Mouse (Mus musculus): ENCODE data around the gene Atp6v0d1. TPM values are rescaled to one million over a fixed set of nuclear protein-coding genes. Genes with fewer than 3 reads are reported as not detected.
"Not testable (repeated sequence)": the region's sequence is repeated elsewhere in the genome, so short reads cannot be mapped to it uniquely, and the experiment has no call there.

Atp6v0d1 gene
- polyA plus RNA-seq, 1 experiment from 2014 or later = 143 TPM

- H3K27me3 ChIP-seq (replicated peaks); H3K9ac ChIP-seq; H3K4me3 ChIP-seq; H3K4me2 ChIP-seq (replicated peaks); H3K9me3 ChIP-seq; H3K27ac ChIP-seq; H3K36me3 ChIP-seq; ATAC-seq (ENCODE audit: low FRiP score, low read depth): not testable (repeated sequence)
- H3K4me1 ChIP-seq = peaks cover 25% of the 10 kb centered on the region
- WGBS = 65% methylated on average over 3 of the region's 3 CpGs
Measured at GRCm38 (mm10) chr8:105602540-105602939, 36.7 kb upstream of the Atp6v0d1 start.

- WGBS = 81% methylated on average over 5 of the region's 5 CpGs
Measured at GRCm38 (mm10) chr8:105601301-105601700, 35.5 kb upstream of the Atp6v0d1 start.

GRCm38 (mm10) chr8:105598777-105599176, 32.9 kb upstream of the Atp6v0d1 start:
- Histone ChIP-seq H3K9me3 (no peaks in the 10 kb centered on the region), H3K4me2 (replicated peaks) (no peak overlapping the region), H3K27me3 (replicated peaks) (0 out of 2 replicates have a peak, but pooled peaks cover 8% of the 10 kb centered on the region), H3K36me3 (no peaks in the 10 kb centered on the region), H3K4me1 (peaks cover 8% of the 10 kb centered on the region; the same call in 1 of the 2 replicates), H3K9ac (no peak overlapping the region), H3K4me3 (no peak overlapping the region), H3K27ac (no peak overlapping the region)
- no peak for ATAC-seq (ENCODE audit: low FRiP score, low read depth)
- WGBS = 86% methylated on average over 6 of the region's 6 CpGs

More at GRCm38 (mm10) chr8:105601301-105601700, 35.5 kb upstream of the Atp6v0d1 start:
- no peak overlapping the region for H3K4me3 ChIP-seq
- H3K4me2 ChIP-seq (replicated peaks) = no peak overlapping the region
- no peaks in the 10 kb centered on the region for H3K27me3 ChIP-seq (replicated peaks)
- H3K9ac ChIP-seq = no peak overlapping the region
- no peaks in the 10 kb centered on the region for H3K36me3 ChIP-seq
- peaks cover 17% of the 10 kb centered on the region for H3K4me1 ChIP-seq
- H3K27ac ChIP-seq = no peak overlapping the region
- no peaks in the 10 kb centered on the region for H3K9me3 ChIP-seq
- no peak for ATAC-seq (ENCODE audit: low FRiP score, low read depth)

GRCm38 (mm10) chr8:105596362-105597034, 30.7 kb upstream of the Atp6v0d1 start:
- 3% methylated on average over 14 of the region's 14 CpGs for WGBS
- Histone ChIP-seq H3K27me3 (replicated peaks) (0 out of 2 replicates have a peak, but pooled peaks cover 8% of the 10 kb centered on the region), H3K4me2 (replicated peaks) (peak overlapping the region; percentile 36), H3K27ac (no peak overlapping the region), H3K4me3 (no peak overlapping the region), H3K9ac (no peak overlapping the region), H3K9me3 (no peaks in the 10 kb centered on the region), H3K36me3 (no peaks in the 10 kb centered on the region), H3K4me1 (peaks cover 10% of the 10 kb centered on the region; the same call in 1 of the 2 replicates)
- ATAC-seq (ENCODE audit: low FRiP score, low read depth) = peak; percentile 58; the same call in 1 of the 2 replicates

GRCm38 (mm10) chr8:105594451-105595242, 28.8 kb upstream of the Atp6v0d1 start:
- Histone ChIP-seq H3K27me3 (replicated peaks) (0 out of 2 replicates have a peak, but pooled peaks cover 8% of the 10 kb centered on the region), H3K4me3 (no peak overlapping the region), H3K4me2 (replicated peaks) (no peak overlapping the region), H3K9ac (no peak overlapping the region), H3K36me3 (no peaks in the 10 kb centered on the region), H3K9me3 (no peaks in the 10 kb centered on the region), H3K27ac (no peak overlapping the region), H3K4me1 (peaks cover 10% of the 10 kb centered on the region; the same call in 1 of the 2 replicates)
- 79% methylated on average over 18 of the region's 18 CpGs for WGBS
- ATAC-seq (ENCODE audit: low FRiP score, low read depth) = no peak

GRCm38 (mm10) chr8:105593859-105594258, 28.0 kb upstream of the Atp6v0d1 start:
- ATAC-seq (ENCODE audit: low FRiP score, low read depth) = no peak
- H3K9me3 ChIP-seq = no peaks in the 10 kb centered on the region

GRCm38 (mm10) chr8:105592431-105592830, 26.6 kb upstream of the Atp6v0d1 start:
- H3K9ac ChIP-seq = no peak overlapping the region
- H3K4me3 ChIP-seq = no peak overlapping the region
- 0 out of 2 replicates have a peak, but pooled peaks cover 8% of the 10 kb centered on the region for H3K27me3 ChIP-seq (replicated peaks)
- H3K27ac ChIP-seq = no peak overlapping the region
- no peaks in the 10 kb centered on the region for H3K9me3 ChIP-seq
- H3K4me2 ChIP-seq (replicated peaks) = no peak overlapping the region
- no peaks in the 10 kb centered on the region for H3K36me3 ChIP-seq
- H3K4me1 ChIP-seq = peaks cover 10% of the 10 kb centered on the region; the same call in 1 of the 2 replicates
- no peak for ATAC-seq (ENCODE audit: low FRiP score, low read depth)
- 87% methylated on average over 2 of the region's 2 CpGs for WGBS

More at GRCm38 (mm10) chr8:105593859-105594258, 28.0 kb upstream of the Atp6v0d1 start:
- Histone ChIP-seq H3K4me3 (no peak overlapping the region), H3K27ac (no peak overlapping the region), H3K4me2 (replicated peaks) (peak overlapping the region; percentile 30; the same call in 1 of the 2 replicates), H3K9ac (no peak overlapping the region), H3K36me3 (no peaks in the 10 kb centered on the region), H3K27me3 (replicated peaks) (0 out of 2 replicates have a peak, but pooled peaks cover 8% of the 10 kb centered on the region), H3K4me1 (peaks cover 10% of the 10 kb centered on the region; the same call in 1 of the 2 replicates)
- 38% methylated on average over 15 of the region's 15 CpGs for WGBS

GRCm38 (mm10) chr8:105579719-105580118, 13.9 kb upstream of the Atp6v0d1 start:
- Histone ChIP-seq H3K36me3 (no peaks in the 10 kb centered on the region), H3K4me2 (replicated peaks) (no peak overlapping the region), H3K9ac (no peak overlapping the region), H3K9me3 (no peaks in the 10 kb centered on the region), H3K27me3 (replicated peaks) (no peaks in the 10 kb centered on the region), H3K27ac (no peak overlapping the region), H3K4me1 (no peaks in the 10 kb centered on the region), H3K4me3 (no peak overlapping the region)
- ATAC-seq (ENCODE audit: low FRiP score, low read depth) = no peak
- 67% methylated on average over 3 of the region's 3 CpGs for WGBS

GRCm38 (mm10) chr8:105575538-105575937, 9.7 kb upstream of the Atp6v0d1 start:
- ATAC-seq (ENCODE audit: low FRiP score, low read depth) = no peak

GRCm38 (mm10) chr8:105574741-105575140, 8.9 kb upstream of the Atp6v0d1 start:
- 44% methylated on average over 6 of the region's 6 CpGs for WGBS
- no peaks in the 10 kb centered on the region for H3K4me1 ChIP-seq

More at GRCm38 (mm10) chr8:105575538-105575937, 9.7 kb upstream of the Atp6v0d1 start:
- Histone ChIP-seq H3K9ac (no peak overlapping the region), H3K9me3 (no peaks in the 10 kb centered on the region), H3K4me1 (no peaks in the 10 kb centered on the region), H3K27ac (no peak overlapping the region), H3K27me3 (replicated peaks) (no peaks in the 10 kb centered on the region), H3K36me3 (no peaks in the 10 kb centered on the region), H3K4me2 (replicated peaks) (no peak overlapping the region), H3K4me3 (no peak overlapping the region)
- WGBS = 63% methylated on average over 3 of the region's 3 CpGs

GRCm38 (mm10) chr8:105573427-105573826, 7.6 kb upstream of the Atp6v0d1 start:
- Histone ChIP-seq H3K27ac (no peak overlapping the region), H3K4me3 (no peak overlapping the region), H3K9ac (no peak overlapping the region), H3K4me1 (no peaks in the 10 kb centered on the region), H3K9me3 (no peaks in the 10 kb centered on the region), H3K36me3 (no peaks in the 10 kb centered on the region), H3K27me3 (replicated peaks) (no peaks in the 10 kb centered on the region), H3K4me2 (replicated peaks) (no peak overlapping the region)
- ATAC-seq (ENCODE audit: low FRiP score, low read depth) = no peak

More at GRCm38 (mm10) chr8:105574741-105575140, 8.9 kb upstream of the Atp6v0d1 start:
- no peak for ATAC-seq (ENCODE audit: low FRiP score, low read depth)
- Histone ChIP-seq H3K4me2 (replicated peaks) (no peak overlapping the region), H3K27me3 (replicated peaks) (no peaks in the 10 kb centered on the region), H3K4me3 (no peak overlapping the region), H3K9ac (no peak overlapping the region), H3K27ac (no peak overlapping the region), H3K36me3 (no peaks in the 10 kb centered on the region), H3K9me3 (no peaks in the 10 kb centered on the region)

GRCm38 (mm10) chr8:105571810-105572209, 6.0 kb upstream of the Atp6v0d1 start:
- ATAC-seq (ENCODE audit: low FRiP score, low read depth) = no peak
- Histone ChIP-seq H3K4me2 (replicated peaks) (no peak overlapping the region), H3K9ac (no peak overlapping the region), H3K27me3 (replicated peaks) (no peaks in the 10 kb centered on the region), H3K27ac (no peak overlapping the region), H3K4me1 (peaks cover 7% of the 10 kb centered on the region), H3K4me3 (no peak overlapping the region), H3K36me3 (no peaks in the 10 kb centered on the region), H3K9me3 (no peaks in the 10 kb centered on the region)
- WGBS = 93% methylated on average over 9 of the region's 9 CpGs
